Mouse (Mus musculus): ENCODE data around the gene Cnnm2.
"Not testable (repeated sequence)": the region's sequence is repeated elsewhere in the genome, so short reads cannot be mapped to it uniquely, and the experiment has no call there.

The Cnnm2 gene

DNA sequence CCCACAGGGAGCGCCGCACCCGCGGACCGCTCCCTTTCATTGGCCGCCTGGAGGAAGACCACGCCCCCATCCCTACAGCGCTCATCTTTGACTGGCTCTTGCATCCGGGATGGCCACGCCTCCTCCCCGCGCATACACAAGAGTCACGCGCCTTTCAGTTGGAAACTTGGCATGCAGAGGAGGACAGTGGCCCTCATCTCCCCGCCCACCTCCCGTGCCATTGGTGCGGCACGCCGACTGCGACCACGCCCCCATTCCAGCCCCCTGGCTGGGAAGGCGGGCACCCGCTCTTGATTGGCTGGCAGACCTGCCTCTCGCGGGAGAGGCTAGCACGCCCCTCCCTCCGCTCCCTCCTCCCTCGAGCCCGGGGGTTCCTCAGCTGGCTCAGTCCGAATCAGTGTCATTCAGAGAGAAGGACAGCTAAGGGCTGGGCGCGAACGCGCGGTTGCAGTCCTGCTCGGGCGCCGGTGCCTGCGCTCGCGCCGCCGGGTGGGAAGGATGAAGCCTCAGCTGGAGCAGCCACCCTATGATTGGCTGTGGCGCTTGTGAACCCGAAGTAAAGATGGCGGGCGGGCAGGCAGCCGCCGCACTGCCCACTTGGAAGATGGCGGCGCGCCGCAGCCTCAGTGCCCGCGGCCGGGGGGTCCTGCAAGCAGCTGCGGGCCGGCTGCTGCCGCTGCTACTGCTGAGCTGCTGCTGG lies at the start of gene Cnnm2:
Gene Cnnm2 (plus strand): TSS at position 350 of the 700 bp plus-strand sequence.
- peak; percentile 92 for DNase-seq (ENCODE audit: extremely low read depth, low read depth, low spot score)

DNA sequence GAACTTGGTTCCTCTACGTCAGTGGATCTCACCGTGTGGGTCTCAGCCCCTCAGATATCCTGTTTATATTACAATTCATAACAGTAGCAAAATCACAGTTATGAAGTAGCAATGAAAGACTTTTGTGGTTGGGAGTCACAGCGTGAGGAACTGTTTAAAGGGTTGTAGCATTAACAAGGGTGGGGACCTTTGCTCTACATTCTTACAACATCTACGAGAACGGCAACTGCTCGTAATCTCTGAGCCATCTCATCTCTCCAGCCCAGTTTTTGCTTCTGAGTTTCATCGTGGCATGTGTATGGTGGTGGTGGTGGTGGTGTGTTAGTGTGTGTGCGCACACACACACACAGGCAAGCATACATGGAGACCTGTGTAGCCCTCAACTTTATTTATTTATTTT lies 47.2 kb upstream of the Cnnm2 start:
- DNase-seq (ENCODE audit: extremely low read depth, low read depth, low spot score), result no peak

- no peak for DNase-seq (ENCODE audit: extremely low read depth, low read depth, low spot score)
Observed at GRCm38 (mm10) chr19:46715016-46715415, 46.4 kb upstream of the Cnnm2 start.

DNA sequence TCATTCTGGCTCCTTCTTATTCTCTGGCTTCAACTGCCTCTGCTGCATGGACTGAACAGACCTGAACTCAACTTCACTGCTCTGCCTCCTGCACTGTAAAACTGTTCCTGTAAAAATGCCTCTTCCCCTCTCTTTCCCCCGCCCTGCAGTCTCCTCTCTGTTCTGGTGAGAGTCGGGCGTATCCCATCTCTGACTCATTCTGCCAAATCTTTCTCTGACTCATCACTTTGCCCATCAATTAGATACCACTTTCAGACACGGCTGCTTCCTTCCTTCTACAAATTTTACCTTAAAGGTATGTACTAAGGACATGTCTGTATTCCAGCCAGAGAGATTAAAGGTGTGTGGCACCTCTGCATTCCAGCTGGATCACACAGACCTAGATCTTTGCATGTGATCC lies 43.2 kb upstream of the Cnnm2 start:
- DNase-seq (ENCODE audit: extremely low read depth, low read depth, low spot score), result no peak

GRCm38 (mm10) chr19:46724411-46724810 lies 37.0 kb upstream of the Cnnm2 start:
- DNase-seq (ENCODE audit: extremely low read depth, low read depth, low spot score), result no peak

DNA sequence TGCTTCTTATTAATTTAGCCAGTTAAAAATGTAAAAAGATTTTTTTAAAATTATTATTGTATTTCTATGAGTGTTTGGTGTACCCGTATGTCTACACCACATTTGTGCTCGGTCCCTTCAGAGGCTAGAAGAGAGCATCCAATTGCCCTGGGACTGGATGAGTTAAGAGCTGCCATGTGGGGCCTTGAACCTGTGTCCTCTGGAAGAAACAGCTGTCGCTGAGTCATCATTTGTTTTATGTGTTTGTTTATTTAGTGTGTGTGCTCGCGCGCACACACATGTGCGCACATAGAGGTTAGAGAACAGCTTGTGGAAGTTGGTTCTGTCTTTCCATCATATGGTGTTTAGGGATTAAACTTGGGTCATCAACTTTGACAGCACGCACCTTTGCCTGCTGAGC lies 35.3 kb upstream of the Cnnm2 start:
- no peak for DNase-seq (ENCODE audit: extremely low read depth, low read depth, low spot score)

GRCm38 (mm10) chr19:46727140-46727736 lies 34.2 kb upstream of the Cnnm2 start:
- DNase-seq (ENCODE audit: extremely low read depth, low read depth, low spot score), result no peak

- no peak for DNase-seq (ENCODE audit: extremely low read depth, low read depth, low spot score)
Observed at GRCm38 (mm10) chr19:46727945-46728540, 33.4 kb upstream of the Cnnm2 start.

GRCm38 (mm10) chr19:46728909-46729308 lies 32.5 kb upstream of the Cnnm2 start:
- no peak for DNase-seq (ENCODE audit: extremely low read depth, low read depth, low spot score)

DNA sequence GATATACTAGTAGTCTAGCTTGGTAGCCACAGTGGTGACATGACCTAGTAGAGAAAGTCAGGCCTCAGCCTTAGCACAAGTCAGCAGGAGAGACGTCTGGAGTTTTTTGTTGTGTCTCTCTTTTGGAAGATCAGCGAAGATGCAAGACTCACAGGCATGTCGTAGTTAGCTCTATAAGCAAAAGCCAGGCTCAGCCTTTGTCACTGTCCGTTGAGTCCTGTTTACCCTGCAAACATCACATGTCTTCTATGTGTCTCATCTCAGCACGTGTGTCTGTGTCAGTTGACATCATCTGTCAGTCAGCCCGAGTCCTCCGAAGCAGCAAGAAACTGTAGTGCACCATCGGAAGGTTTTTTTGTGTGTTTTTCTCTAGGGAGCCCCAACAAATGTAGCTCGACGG lies 30.0 kb upstream of the Cnnm2 start:
- DNase-seq (ENCODE audit: extremely low read depth, low read depth, low spot score), result no peak

- not testable (repeated sequence) for DNase-seq (ENCODE audit: extremely low read depth, low read depth, low spot score)
Observed at GRCm38 (mm10) chr19:46732673-46733072, 28.7 kb upstream of the Cnnm2 start.

GRCm38 (mm10) chr19:46733626-46734025 lies 27.8 kb upstream of the Cnnm2 start:
- no peak for DNase-seq (ENCODE audit: extremely low read depth, low read depth, low spot score)

- no peak for DNase-seq (ENCODE audit: extremely low read depth, low read depth, low spot score)
Observed at GRCm38 (mm10) chr19:46735241-46735640, 26.2 kb upstream of the Cnnm2 start.

- no peak for DNase-seq (ENCODE audit: extremely low read depth, low read depth, low spot score)
Observed at GRCm38 (mm10) chr19:46737106-46737505, 24.3 kb upstream of the Cnnm2 start.

- no peak for DNase-seq (ENCODE audit: extremely low read depth, low read depth, low spot score)
Observed at GRCm38 (mm10) chr19:46740341-46741008, 20.9 kb upstream of the Cnnm2 start.

- no peak for DNase-seq (ENCODE audit: extremely low read depth, low read depth, low spot score)
Observed at GRCm38 (mm10) chr19:46741574-46741973, 19.8 kb upstream of the Cnnm2 start.

DNA sequence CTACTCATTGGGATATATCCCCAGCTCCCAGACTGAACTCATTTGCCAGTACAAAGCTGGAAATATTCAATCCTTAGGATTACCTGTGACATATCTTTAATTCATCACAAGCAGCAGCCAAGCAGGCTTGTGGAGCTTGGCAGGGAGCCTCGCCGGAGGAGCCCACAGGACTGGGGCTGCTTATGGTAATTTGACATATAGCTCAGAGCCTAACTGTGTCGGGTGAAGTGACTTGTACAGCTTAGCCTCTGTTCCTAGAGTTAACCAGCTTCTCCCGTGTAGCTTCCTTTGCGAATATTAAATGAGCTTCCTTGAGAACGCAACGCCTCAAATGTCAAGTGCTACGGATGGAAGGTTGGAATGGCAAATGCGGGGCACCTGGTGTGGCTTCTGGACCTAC lies 16.7 kb upstream of the Cnnm2 start:
- no peak for DNase-seq (ENCODE audit: extremely low read depth, low read depth, low spot score)

- no peak for DNase-seq (ENCODE audit: extremely low read depth, low read depth, low spot score)
Observed at GRCm38 (mm10) chr19:46747799-46748198, 13.6 kb upstream of the Cnnm2 start.

DNA sequence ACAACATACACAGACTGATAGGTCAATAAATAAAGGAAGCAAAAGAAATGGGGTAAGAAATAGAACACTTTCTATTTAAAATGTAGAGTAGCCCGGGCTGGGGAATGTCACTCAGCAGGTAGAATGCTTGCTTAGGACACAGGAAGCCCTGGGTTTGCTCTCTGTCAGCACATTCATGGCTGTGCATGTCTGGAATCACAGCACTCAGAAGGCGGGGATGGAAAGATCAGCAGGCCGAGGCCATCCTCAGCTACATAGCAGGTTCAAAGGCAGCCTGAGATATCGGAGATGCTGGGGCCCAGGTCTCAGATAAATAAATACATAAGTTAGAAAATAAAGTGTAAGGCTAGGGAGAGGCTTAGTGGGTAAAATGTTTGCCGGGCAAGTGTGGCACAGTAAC lies 9.2 kb upstream of the Cnnm2 start:
- DNase-seq (ENCODE audit: extremely low read depth, low read depth, low spot score), result no peak

- DNase-seq (ENCODE audit: extremely low read depth, low read depth, low spot score), result no peak
Observed at GRCm38 (mm10) chr19:46755066-46755465, 6.3 kb upstream of the Cnnm2 start.

DNA sequence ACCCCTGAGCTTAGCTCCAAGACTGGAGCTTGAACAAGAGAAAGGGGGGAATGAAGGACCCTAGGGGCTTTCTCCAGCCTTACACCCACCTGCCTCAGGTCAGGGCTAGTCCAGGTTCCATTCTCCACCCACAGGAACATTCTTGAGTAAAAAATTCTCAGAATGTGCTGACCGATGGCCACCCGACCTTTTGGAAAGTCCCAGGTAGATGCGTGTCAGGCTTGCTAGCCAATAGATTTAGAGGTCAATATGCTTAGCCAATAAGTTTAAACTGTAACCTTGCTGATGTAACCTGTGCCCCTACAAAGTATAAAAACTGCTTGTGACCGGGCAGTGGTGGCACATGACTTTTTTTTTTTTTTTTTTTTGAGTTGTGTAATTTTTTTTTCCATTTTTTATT lies 5.2 kb upstream of the Cnnm2 start:
- DNase-seq (ENCODE audit: extremely low read depth, low read depth, low spot score), result no peak

DNA sequence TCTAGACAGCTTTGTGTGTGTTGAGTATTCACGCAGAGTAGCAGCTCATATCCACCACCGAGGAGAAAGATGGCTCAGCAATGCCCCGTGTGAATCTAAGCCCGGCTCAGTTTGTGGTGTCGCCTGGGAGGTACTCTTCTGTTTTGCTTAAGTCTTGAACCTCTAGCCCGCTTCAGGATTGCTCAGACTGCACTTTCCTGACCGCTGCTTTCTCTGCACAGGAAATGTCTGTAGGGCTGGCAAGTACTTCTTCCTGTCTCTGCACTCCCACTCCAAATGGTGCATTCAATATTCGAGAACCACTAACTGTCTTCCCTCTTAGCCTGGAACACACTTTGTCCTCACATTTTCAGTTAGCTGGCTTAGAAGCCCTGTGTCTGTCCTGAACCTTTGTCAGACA lies 2.3 kb upstream of the Cnnm2 start:
- DNase-seq (ENCODE audit: extremely low read depth, low read depth, low spot score), result no peak

Measured in fat pad, adult 2 months (tissue).